Mouse (Mus musculus) T-helper 2 cell (primary cell): Measurements from ENCODE around the gene Ugt1a7c.

Source experiments
- in situ Hi-C: fragments of 300-600 bp; cut with MboI, MseI; formaldehyde crosslinking; loops from one replicate; pipeline ENCODE4 v1.15.1; 2025; ENCODE audit warnings: high pct_unique_total_duplicates

Gene Ugt1a7c

GRCm38 (mm10) chr1:88195687-88196086 is 100.8 kb downstream of the Ugt1a7c start:
- in situ Hi-C loops = loop anchor here (25.0 kb wide), 2 partner anchors 742 to 1092 kb away; no protein-coding TSS in a partner anchor

- in situ Hi-C loops = loop anchor here (25.0 kb wide), 2 partner anchors 740 to 1090 kb away; no protein-coding TSS in a partner anchor
Observed at GRCm38 (mm10) chr1:88197443-88197842, 102.6 kb downstream of the Ugt1a7c start.

- in situ Hi-C loops = loop anchor here (5.0 to 25.0 kb wide), 3 partner anchors 53 to 1087 kb away; no protein-coding TSS in a partner anchor
Observed at GRCm38 (mm10) chr1:88199996-88200395, 105.1 kb downstream of the Ugt1a7c start.

GRCm38 (mm10) chr1:88200456-88200855 is 105.6 kb downstream of the Ugt1a7c start, which contains the start of gene Ugt1a2:
Gene Ugt1a2 (plus strand): TSS chr1:88200601.
- in situ Hi-C loops = loop anchor here (5.0 kb wide), 1 partner anchor 53 kb away; no protein-coding TSS in a partner anchor

DNA sequence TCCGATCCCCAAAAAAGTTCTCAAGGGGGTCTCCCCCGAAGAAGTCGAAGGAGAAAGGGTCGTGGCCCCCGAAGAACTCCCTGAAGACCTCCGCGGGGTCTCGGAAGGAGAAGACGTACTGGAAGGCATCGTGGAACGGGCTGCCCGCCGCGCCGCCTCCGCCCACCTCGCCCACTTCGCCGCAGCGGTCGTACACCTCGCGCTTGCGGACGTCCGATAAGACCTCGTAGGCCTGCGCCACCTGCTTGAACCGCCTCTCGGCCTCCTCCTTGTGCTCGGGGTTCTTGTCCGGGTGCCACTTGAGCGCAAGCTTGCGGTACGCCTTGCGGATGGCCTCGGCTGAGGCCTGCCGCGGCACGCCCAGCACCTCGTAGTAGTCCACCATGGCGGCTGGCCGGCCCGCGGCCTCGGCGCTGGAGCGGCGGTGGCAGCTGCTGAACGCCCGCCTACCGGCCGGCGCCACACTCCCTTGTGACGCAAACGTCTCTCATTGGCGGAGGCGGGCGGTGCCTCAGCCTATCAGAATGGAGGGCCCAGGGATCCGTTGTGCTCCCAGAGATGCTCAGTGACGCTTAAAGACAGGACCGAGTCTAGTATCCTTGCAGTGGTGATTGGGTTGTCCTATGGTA is 110.5 kb downstream of the Ugt1a7c start, which contains the start of gene Dnajb3:
Dnajb3 (minus strand) TSS at position 489 of the 629 bp plus-strand sequence.
- in situ Hi-C loops = no loop called here

- in situ Hi-C loops = no loop called here
Observed at GRCm38 (mm10) chr1:88206843-88207479, 112.1 kb downstream of the Ugt1a7c start.

DNA sequence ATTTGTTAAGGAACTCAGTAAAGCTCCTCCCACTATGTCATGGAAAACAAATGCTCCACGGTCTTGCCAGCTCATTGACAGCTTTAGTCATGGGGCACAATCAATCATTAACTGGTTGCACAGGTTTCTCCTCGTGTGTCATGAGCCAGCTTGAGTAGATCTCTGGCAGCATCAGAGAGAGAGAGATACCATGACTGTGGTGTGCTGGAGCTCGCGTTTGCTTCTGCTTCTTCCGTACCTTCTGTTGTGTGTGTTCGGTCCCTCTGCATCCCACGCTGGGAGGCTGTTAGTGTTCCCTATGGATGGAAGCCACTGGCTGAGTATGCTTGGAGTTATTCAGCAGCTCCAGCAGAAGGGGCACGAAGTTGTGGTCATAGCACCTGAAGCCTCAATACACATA is 117.0 kb downstream of the Ugt1a7c start, which contains the start of gene Ugt1a1:
Ugt1a1 (plus strand) TSS at position 148 of the 400 bp plus-strand sequence.
- in situ Hi-C loops = no loop called here

GRCm38 (mm10) chr1:88212341-88213045 is 117.6 kb downstream of the Ugt1a7c start:
- in situ Hi-C loops = no loop called here

DNA sequence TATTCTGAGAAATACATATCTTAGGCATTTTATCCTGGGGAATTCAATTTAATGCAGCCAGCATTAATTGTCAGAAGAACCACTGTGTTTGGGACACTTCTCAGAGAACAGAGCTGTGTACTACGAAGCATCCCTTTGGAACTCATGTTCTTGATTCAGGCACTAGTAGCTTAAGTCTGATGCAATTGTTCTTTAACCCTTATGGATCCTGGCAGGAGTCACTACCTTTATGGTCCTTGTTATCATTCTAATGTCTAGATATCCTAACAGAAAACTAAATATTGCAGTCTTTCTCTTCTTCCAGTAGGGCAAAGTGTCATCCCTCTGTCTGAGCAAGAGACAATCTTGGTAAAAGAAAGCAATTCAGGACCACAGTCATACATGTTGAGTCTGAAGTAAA is 118.2 kb downstream of the Ugt1a7c start:
- in situ Hi-C loops = no loop called here

DNA sequence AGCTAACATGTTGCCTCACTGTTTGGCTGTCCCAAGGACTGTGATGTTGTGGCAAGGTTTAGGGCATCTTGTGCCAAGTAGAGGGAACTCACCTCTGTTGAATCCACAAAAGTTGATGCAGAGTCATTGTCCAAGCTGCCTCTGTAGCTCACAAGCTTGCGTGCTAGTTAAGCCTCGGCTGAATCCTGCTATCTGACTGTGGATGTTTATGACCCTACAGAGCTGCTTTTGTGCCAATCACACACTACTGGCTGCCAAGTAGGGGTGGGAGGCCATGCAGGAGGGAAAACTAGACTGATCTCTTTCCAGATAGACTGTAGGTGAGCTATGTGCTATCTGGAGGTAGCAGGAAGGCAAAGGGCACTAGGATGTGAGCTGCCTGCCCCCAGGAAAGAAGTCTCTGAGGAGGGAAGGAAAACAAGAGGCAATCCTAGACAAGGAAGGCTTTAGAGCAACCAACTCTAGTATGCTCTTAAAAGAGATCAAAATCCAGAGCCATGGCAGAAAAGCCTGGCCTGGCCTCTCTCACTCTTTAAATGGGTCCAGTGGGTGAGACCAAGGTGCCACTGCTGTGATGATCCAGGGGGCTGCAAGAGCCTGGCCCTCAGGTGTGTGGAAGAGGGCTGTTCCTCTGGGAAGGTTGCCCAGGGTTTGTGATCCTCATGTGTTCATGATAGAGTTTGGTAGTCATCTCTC is 119.1 kb downstream of the Ugt1a7c start:
- in situ Hi-C loops = no loop called here

- in situ Hi-C loops = no loop called here
Observed at GRCm38 (mm10) chr1:88214462-88214952, 119.6 kb downstream of the Ugt1a7c start.

- in situ Hi-C loops = no loop called here
Observed at GRCm38 (mm10) chr1:88215466-88216380, 120.9 kb downstream of the Ugt1a7c start.

- in situ Hi-C loops = no loop called here
Observed at GRCm38 (mm10) chr1:88216551-88216950, 121.7 kb downstream of the Ugt1a7c start.

DNA sequence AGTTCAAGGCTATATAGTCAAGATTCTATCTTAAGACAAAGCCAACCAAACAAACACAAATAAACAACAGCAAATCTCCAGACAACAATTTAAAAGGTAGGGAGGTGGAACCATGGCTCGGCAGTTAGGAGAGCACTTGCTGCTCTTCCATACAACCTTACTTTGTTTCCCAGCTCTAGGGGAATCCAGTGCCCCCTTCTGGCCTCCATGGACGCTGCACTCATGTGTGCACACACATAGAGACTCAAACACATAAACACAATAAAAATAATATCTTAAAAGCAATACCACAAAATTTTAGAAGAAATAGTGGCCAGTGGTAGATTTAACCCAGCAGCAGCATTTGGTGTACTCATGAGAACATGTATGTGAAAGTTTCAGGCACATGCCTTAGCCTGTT is 122.3 kb downstream of the Ugt1a7c start:
- in situ Hi-C loops = no loop called here

DNA sequence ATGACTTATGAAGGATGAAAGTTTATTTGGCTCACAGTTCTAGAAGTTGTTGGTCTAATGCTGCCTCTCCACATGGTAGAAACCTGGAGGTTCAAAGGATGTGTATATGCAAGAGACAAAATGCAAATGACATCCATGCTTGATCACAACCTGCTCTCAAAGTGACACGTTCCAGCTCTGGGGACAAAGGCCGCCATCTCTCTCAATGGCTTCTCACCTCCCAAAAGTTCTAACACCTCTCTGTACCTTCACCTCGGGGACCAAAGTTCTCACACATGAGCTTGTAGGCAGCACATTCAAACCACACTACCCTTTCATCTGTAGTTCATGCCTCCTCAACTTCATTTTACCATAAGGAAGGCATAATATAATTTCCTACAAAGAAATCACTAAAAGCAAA is 122.7 kb downstream of the Ugt1a7c start:
- in situ Hi-C loops = no loop called here

- in situ Hi-C loops = no loop called here
Observed at GRCm38 (mm10) chr1:88218051-88218450, 123.2 kb downstream of the Ugt1a7c start.

GRCm38 (mm10) chr1:88218591-88218990 is 123.7 kb downstream of the Ugt1a7c start:
- in situ Hi-C loops = no loop called here

GRCm38 (mm10) chr1:88219054-88219453 is 124.2 kb downstream of the Ugt1a7c start:
- in situ Hi-C loops = no loop called here

DNA sequence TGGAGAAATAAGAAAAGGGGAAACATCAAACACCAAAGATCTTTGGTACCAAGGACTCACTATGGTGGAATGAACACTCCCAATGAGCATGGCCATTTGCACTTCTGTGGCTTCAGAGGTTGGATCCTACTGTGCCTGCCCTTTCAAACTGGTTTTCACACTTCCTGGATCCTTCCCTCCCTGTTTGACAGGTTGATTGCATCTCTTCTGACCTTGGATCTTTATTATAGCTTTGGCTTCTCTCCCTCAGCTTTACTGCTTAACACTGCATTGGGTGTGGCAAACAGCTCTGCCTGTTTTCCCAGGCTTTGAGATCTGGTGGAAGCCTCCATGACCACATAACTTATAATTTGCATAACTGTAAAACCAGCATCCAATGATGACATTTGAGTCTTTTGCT is 125.5 kb downstream of the Ugt1a7c start:
- in situ Hi-C loops = no loop called here

GRCm38 (mm10) chr1:88222216-88222615 is 127.4 kb downstream of the Ugt1a7c start:
- in situ Hi-C loops = no loop called here
